Mouse (Mus musculus) kidney, postnatal 14 days (tissue): ENCODE results near the gene Mettl21a.
A peak's percentile ranks its signal among the peaks of the same experiment; 100 is the strongest.
"Not testable (repeated sequence)": the region's sequence is repeated elsewhere in the genome, so short reads cannot be mapped to it uniquely, and the experiment has no call there.

Experiments
- DNase-seq: peaks from one replicate; pipeline ENCODE4 v3.0.0; 2022; ENCODE audit warnings: mixed read lengths

Mettl21a gene

GRCm38 (mm10) chr1:64616881-64617714 lies at the start of gene Mettl21a:
Gene Mettl21a (minus strand): TSS chr1:64617242.
- peak; percentile 95 for DNase-seq

- DNase-seq: peak; percentile 32
Measured at GRCm38 (mm10) chr1:64658876-64659275, 41.8 kb upstream of the Mettl21a start.

GRCm38 (mm10) chr1:64656423-64657129 lies 39.5 kb upstream of the Mettl21a start:
- no peak for DNase-seq

GRCm38 (mm10) chr1:64655415-64655814 lies 38.4 kb upstream of the Mettl21a start:
- no peak for DNase-seq

DNA sequence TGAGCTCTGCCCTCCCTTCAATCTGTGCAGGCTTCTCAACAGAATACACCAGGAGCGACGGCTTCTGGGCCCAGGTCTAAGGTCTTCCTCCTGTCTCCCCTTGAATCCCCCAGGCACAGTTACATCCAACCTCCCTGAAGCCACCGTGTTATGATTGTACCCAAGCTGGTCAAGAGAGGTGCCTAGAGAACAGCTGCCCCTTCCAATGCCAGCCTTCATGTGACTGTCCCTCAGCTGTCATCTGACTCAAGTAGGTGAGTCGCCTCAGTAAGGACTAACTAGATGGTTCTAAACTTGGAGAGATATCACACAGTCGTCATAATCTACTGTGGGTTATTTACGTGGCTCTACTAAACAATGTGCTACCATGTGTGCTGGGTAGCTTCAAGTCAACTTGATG lies 36.7 kb upstream of the Mettl21a start:
- DNase-seq: no peak

GRCm38 (mm10) chr1:64649362-64650124 lies 32.5 kb upstream of the Mettl21a start:
- DNase-seq: no peak

DNA sequence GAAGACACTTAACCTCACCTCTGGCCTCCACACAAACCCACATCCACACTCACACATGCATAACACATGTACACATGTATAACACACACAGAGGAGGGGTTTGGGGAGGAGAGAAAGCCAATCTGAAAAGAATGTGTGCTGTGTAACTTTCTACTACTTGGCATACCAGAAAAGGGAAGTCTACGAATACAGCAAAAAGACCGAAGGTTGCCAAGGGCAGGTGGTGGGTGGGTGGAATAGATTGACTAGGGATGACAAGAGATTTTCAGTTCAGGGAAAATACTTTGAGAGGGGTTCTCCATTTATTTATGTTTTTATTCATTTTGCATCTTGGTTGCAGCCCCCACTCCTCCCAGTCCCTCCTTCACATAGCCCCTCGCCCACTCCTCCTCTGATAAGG lies 27.5 kb upstream of the Mettl21a start:
- no peak for DNase-seq

DNA sequence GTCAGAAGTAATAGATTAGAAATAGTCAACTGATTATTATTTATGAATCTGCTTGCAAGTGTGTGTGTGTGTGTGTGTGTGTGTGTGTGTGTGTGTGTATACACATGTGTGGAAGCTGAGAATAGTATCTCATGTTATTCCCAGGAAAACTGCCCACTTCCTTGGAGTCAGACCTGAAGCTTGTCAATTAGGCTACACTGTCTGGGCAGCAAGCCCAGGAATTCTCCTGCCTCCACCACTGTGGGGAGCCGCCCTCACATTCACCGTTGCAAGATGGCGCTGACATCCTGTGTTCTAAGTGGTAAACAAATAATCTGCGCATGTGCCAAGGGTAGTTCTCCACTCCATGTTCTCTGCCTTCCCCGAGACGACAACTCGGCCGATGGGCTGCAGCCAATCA lies 25.5 kb upstream of the Mettl21a start:
- DNase-seq: not testable (repeated sequence)

DNA sequence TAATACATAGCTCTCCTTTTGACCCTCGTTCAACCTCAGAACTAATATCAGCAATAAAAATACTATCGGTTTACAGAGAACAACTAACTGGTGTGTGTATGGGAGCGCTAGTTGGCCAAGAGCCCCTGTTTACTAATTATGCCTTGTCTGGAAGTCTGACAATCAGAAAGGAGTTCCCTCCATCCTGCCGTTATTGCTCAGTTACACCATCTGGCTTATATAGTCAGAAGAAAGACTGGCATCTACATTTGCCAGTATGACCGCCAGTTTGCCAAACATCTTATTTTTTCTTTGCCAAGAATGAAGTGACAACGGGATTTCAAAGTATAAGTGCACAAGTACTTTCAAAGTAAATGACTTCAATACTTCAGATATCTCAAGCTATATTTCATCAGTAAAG lies 24.0 kb upstream of the Mettl21a start:
- no peak for DNase-seq

DNA sequence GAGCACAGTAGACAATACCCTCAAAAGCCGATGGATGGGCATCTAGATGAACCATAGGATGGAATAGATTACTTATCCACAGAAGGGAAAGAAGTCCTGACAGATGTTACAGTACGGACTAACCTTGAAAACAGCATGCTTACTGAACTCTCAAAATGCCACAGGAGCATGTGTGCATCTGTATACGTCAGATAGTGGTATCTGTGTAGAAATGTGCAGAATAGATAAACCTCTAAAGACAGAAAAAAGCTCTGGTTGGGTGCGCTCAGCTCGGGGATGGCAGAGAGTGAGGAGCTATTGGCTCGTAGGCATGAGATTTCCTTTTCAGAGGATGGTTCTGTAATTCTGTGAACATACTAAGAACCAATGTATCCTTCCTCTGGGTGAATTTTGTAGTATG lies 22.2 kb upstream of the Mettl21a start:
- no peak for DNase-seq

DNA sequence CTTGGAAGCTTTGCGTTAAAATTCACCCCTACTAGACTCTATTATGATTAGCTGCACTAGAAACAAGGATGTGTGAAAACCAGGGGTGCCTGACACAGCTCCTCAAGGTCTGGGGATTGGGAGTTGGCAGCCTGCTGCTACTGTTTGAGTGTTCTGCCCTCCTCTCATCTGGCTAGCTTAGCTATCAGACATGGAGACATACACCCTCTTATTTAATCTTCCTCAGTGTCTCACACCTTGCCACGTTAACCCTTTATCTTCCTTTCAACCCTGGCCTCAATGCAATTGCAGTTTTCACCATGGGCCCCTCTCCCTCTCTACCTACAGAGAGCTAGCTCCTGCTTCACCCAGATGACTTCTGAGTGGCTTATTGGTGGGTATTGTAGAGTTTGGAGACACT lies 18.6 kb upstream of the Mettl21a start:
- DNase-seq: no peak

- DNase-seq: no peak
Measured at GRCm38 (mm10) chr1:64633237-64633636, 16.2 kb upstream of the Mettl21a start.

DNA sequence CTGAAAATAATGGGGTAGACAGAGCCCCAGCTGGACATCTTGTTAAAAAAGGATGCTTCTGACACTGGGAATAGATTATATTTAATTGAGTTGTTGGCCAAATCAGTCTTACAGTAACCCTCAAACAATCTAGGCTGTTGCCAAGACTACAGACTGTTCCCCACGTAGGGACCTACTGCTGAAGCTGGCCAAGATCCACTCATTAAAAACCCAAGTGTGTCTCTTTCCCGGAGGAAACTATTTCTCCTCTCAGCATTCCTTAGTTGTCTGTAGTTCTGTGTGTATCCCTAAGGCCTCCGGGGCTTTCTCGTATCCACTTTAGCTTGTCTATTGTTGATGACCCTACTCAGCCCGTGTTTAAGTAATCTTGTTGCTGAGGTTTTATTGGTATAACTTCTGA lies 14.5 kb upstream of the Mettl21a start:
- DNase-seq: no peak

DNA sequence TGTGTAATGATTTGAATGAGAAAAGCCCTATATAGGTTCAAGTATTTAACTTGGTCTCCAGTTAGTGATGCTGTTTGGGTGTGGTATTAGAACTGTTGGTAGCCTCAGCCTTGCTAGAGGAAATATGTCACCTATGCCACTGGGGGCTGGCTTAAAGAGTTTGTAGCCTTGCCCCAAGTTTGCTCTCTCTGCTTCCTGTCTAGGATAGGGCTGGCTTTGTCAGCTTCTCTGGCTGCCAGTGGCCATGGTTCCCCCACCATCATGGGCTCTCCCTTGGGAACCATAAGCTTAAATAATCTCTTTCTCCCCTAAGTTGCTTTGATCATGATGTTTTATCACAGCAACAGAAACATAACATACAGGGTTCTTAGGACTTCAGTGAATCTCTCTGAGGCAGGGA lies 8.2 kb upstream of the Mettl21a start:
- DNase-seq: no peak

GRCm38 (mm10) chr1:64623558-64624435 lies 6.8 kb upstream of the Mettl21a start:
- no peak for DNase-seq

GRCm38 (mm10) chr1:64621116-64621515 lies 4.1 kb upstream of the Mettl21a start:
- DNase-seq: peak; percentile 18

- DNase-seq: no peak
Measured at GRCm38 (mm10) chr1:64618226-64618625, 1.2 kb upstream of the Mettl21a start.

- peak; percentile 92 for DNase-seq
Measured at GRCm38 (mm10) chr1:64617715-64617984, 608 bp upstream of the Mettl21a start.

DNA sequence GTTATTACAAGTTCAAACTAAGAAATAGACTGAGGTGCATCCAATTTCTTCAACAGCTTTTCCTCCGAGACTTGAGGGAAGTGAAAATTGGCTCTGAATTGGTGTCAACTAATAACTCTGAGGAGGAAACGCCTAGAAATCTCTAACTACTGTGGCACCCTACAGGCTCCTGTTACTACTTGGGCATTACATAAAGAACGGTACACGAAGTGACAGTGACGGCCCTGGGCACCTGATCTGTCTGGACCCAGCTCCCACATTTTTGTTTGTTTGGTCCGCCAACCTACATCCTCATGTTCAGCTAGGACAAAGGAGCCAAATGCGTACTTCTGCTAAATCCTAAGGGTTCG lies 536 bp downstream of the Mettl21a start:
- DNase-seq: no peak

- DNase-seq: no peak
Measured at GRCm38 (mm10) chr1:64616076-64616475, 966 bp downstream of the Mettl21a start.

DNA sequence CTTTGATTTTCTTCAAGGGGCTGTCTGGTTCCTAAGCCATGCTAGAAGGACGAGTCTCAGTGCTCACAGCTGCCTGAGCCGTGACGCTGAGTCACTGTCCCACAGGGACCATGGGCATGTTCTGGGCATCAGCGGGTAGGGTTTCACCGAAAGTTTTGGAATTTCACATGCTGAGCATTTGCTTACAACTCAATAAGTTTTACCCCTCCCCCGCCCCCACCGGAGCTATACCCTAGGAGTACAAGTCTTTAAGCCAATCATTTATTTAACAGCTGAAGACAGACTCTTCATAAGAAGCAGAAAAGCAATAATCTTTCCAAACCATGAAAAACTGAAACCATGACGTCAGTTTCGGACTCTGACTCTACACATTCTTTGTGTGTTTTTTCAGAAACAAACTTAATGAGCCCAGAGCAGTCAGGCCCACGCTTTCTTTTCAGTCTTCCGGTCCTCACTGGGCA lies 1.5 kb downstream of the Mettl21a start:
- DNase-seq: no peak

DNA sequence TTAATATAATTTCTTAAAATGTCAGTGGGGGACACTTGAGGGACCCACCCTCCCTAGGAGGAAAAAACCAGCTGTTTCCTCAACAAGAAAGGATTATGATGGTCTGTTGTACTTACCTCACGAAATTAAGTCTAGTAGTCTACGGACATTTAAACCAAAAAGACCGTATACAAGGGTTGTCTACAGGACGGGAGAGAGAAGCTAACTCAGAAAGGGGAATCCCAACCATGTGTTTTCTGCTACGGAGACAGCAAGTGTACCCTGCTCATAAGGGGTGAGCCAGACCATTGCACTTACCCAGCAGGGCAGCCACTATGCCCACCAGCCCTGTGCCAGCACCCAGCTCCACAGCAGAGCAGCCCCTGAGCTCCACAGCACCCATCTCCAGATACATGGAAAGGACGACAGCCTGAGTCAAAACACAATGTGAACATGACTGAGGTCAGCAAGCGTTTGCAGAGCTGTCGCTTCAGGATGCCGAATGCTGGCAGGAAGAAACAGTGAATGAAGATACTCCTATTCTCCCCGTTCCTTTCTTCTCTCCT lies 2.2 kb downstream of the Mettl21a start:
- DNase-seq: no peak
